ENCODE assay signal across 8 mouse cellular contexts in the genomic region with DNA sequence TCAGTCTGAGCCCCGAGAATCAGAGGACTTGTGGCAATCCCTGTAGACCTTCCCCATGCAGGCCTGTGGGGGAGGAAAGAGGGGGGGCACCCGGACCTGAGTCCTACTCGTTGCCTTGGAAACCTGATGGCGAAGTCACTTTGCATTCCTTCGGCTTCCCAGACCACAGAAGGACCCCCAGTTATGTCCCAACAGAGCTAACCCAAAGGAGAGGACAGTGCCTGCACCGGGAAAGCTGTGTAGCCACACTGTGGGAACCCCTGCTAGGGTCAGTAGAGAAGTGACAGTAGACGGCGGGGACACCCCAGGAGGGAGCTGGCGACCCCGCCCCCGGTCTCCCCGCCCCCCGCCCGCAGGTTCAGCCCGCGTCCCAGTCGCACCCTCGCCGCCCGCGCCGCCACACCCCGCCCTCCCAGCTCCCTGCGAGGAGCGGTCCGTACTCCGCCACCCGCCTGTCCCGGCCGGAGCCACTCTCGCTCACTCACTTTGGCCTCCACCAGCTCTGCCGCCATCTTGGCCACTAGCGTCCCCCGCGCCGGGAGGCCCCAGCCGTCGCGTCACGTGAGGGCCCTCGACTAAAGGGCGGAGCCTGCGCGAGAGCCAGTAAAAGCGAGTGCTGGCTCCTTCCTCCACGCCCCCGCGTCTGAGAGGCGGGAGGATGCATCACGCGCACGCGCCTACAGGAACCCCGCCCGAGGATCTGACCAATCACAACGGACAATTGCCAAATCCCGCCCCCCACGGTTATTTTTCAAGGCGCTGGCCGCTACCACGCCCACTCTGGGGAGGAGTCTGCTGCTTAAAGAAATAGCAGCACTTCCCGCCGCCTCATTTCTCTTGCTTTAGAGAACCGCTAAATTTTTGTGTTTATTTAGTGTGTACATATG. TPM values are rescaled to one million over a fixed set of nuclear protein-coding genes. Genes with fewer than 3 reads are reported as not detected.
DNase-seq lines count a peak whose midpoint lies in the region; ATAC-seq and TF ChIP-seq lines count a peak whose summit lies in the region.

A gene (minus strand): TSS at position 724 of the 887 bp plus-strand sequence.

- H3K4me2 ChIP-seq in forebrain, embryonic 12.5 days, result peak within 1 kb of the TSS; percentile 92
- peak within 1 kb of the TSS; percentile 91 for H3K4me2 ChIP-seq in heart, postnatal 0 days (ENCODE audit: low read depth, low read length)
- H3K4me2 ChIP-seq in liver, embryonic 16.5 days (ENCODE audit: low read depth, low read length), result peak within 1 kb of the TSS; percentile 88
- peak within 1 kb of the TSS; percentile 95 for H3K4me2 ChIP-seq in neural tube, embryonic 13.5 days

- no peak for TF ChIP-seq CTCF in E14TG2a.4 (conservative IDR thresholded peaks at IDR 0.05; ENCODE audit: low read length)
- no peak for TF ChIP-seq CTCF in heart, postnatal 0 days (IDR thresholded peaks at IDR 0.05; ENCODE audit: low read depth)
- TF ChIP-seq CTCF in testis, adult 2 months (IDR thresholded peaks at IDR 0.05; ENCODE audit: control insufficient read depth, insufficient read depth, insufficient replicate concordance, low read depth, low read length), result no peak

- H3K36me3 ChIP-seq in E14TG2a.4 (ENCODE audit: insufficient read depth, low read length), result peaks cover 37% of the 10 kb centered on the region
- H3K36me3 ChIP-seq in forebrain, embryonic 12.5 days (replicated peaks), result peaks cover 20% of the 10 kb centered on the region
- H3K36me3 ChIP-seq in heart, postnatal 0 days (replicated peaks; ENCODE audit: control insufficient read depth, insufficient read depth, low read length), result peaks cover 6% of the 10 kb centered on the region; the same call in 1 of the 2 replicates
- peaks cover 6% of the 10 kb centered on the region for H3K36me3 ChIP-seq in liver, embryonic 16.5 days (ENCODE audit: control insufficient read depth, insufficient read depth)
- peaks cover 23% of the 10 kb centered on the region for H3K36me3 ChIP-seq in neural tube, embryonic 13.5 days
- H3K36me3 ChIP-seq in testis, adult 2 months (ENCODE audit: control insufficient read depth, insufficient read depth, low read length), result no peaks in the 10 kb centered on the region; the same call in none of the 2 replicates

- H3K9me3 ChIP-seq in E14TG2a.4 (ENCODE audit: low read length), result no peaks in the 10 kb centered on the region
- no peaks in the 10 kb centered on the region for H3K9me3 ChIP-seq in forebrain, embryonic 12.5 days
- H3K9me3 ChIP-seq in heart, postnatal 0 days (replicated peaks; ENCODE audit: control insufficient read depth, low read length), result no peaks in the 10 kb centered on the region
- H3K9me3 ChIP-seq in liver, embryonic 16.5 days (replicated peaks; ENCODE audit: control insufficient read depth, low read length), result no peaks in the 10 kb centered on the region
- H3K9me3 ChIP-seq in neural tube, embryonic 13.5 days, result no peaks in the 10 kb centered on the region

- TF ChIP-seq POLR2A in testis, adult 2 months (IDR thresholded peaks at IDR 0.05; ENCODE audit: control insufficient read depth, low read depth, low read length), result peak; percentile 89

- 0 out of 2 replicates have a peak, but pooled peaks have one; percentile 42 for TF ChIP-seq EP300 in heart, postnatal 0 days (IDR thresholded peaks at IDR 0.05; ENCODE audit: low read depth)

- DNase-seq in c-Kit-positive CD71-positive TER-119-positive erythroid progenitor cells, embryonic 14.5 days (ENCODE audit: low spot score), result peak; percentile 100
- DNase-seq in heart, postnatal 0 days (ENCODE audit: low spot score), result peak; percentile 98
- DNase-seq in kidney, postnatal 4 days, result peak; percentile 100

- ATAC-seq in forebrain, embryonic 12.5 days (ENCODE audit: low FRiP score), result peak; percentile 94
- ATAC-seq in heart, postnatal 0 days (ENCODE audit: insufficient read depth, low read depth), result peak; percentile 93
- peak; percentile 91 for ATAC-seq in liver, embryonic 16.5 days (ENCODE audit: low read depth)
- peak; percentile 89 for ATAC-seq in neural tube, embryonic 13.5 days (ENCODE audit: low read depth)

- H3K27ac ChIP-seq in forebrain, embryonic 12.5 days, result peak within 1 kb of the TSS; percentile 78
- peak within 1 kb of the TSS; percentile 87 for H3K27ac ChIP-seq in heart, postnatal 0 days (ENCODE audit: low read depth)
- peak within 1 kb of the TSS; percentile 88 for H3K27ac ChIP-seq in liver, embryonic 16.5 days (ENCODE audit: low read length)
- peak within 1 kb of the TSS; percentile 83 for H3K27ac ChIP-seq in neural tube, embryonic 13.5 days (replicated peaks)
- peak within 1 kb of the TSS; percentile 59 for H3K27ac ChIP-seq in testis, adult 2 months (ENCODE audit: control insufficient read depth, insufficient read depth, low read depth, low read length)

- peak within 1 kb of the TSS; percentile 85 for H3K9ac ChIP-seq in forebrain, embryonic 12.5 days
- peak within 1 kb of the TSS; percentile 95 for H3K9ac ChIP-seq in heart, postnatal 0 days (replicated peaks; ENCODE audit: low read depth, low read length)
- peak within 1 kb of the TSS; percentile 96 for H3K9ac ChIP-seq in liver, embryonic 16.5 days (ENCODE audit: low read depth, low read length)
- H3K9ac ChIP-seq in neural tube, embryonic 13.5 days, result peak within 1 kb of the TSS; percentile 90

- H3K27me3 ChIP-seq in E14TG2a.4 (ENCODE audit: insufficient read depth, low read length), result no peaks in the 10 kb centered on the region
- no peaks in the 10 kb centered on the region for H3K27me3 ChIP-seq in forebrain, embryonic 12.5 days
- H3K27me3 ChIP-seq in heart, postnatal 0 days (ENCODE audit: control insufficient read depth, insufficient read depth, low read length), result no peaks in the 10 kb centered on the region
- no peaks in the 10 kb centered on the region for H3K27me3 ChIP-seq in liver, embryonic 16.5 days (ENCODE audit: control insufficient read depth, insufficient read depth, low read depth, low read length)
- no peaks in the 10 kb centered on the region for H3K27me3 ChIP-seq in neural tube, embryonic 13.5 days
- H3K27me3 ChIP-seq in testis, adult 2 months (ENCODE audit: control insufficient read depth, insufficient read depth, low read length), result no peaks in the 10 kb centered on the region

- WGBS in forebrain, embryonic 12.5 days, result under 1% methylated on average over 57 of the region's 64 CpGs
- under 1% methylated on average over 54 of the region's 64 CpGs for WGBS in heart, postnatal 0 days
- under 1% methylated on average over 54 of the region's 64 CpGs for WGBS in liver, embryonic 16.5 days (ENCODE audit: insufficient replicate concordance)
- under 1% methylated on average over 51 of the region's 64 CpGs for WGBS in neural tube, embryonic 13.5 days

- peak within 1 kb of the TSS; percentile 87 for H3K4me3 ChIP-seq in E14TG2a.4 (replicated peaks; ENCODE audit: low read length)
- H3K4me3 ChIP-seq in forebrain, embryonic 12.5 days (replicated peaks), result peak within 1 kb of the TSS; percentile 86
- peak within 1 kb of the TSS; percentile 98 for H3K4me3 ChIP-seq in heart, postnatal 0 days (ENCODE audit: low read depth, low read length)
- H3K4me3 ChIP-seq in liver, embryonic 16.5 days (ENCODE audit: low read depth, low read length), result peak within 1 kb of the TSS; percentile 96
- H3K4me3 ChIP-seq in neural tube, embryonic 13.5 days, result peak within 1 kb of the TSS; percentile 94
- H3K4me3 ChIP-seq in testis, adult 2 months (ENCODE audit: control insufficient read depth, low read depth, low read length), result peak within 1 kb of the TSS; percentile 85

- peaks cover 61% of the 10 kb centered on the region for H3K4me1 ChIP-seq in E14TG2a.4 (replicated peaks; ENCODE audit: low read depth, low read length)
- H3K4me1 ChIP-seq in forebrain, embryonic 12.5 days, result peaks cover 28% of the 10 kb centered on the region
- H3K4me1 ChIP-seq in heart, postnatal 0 days (ENCODE audit: control insufficient read depth, insufficient read depth), result peaks cover 15% of the 10 kb centered on the region
- peaks cover 31% of the 10 kb centered on the region for H3K4me1 ChIP-seq in liver, embryonic 16.5 days (ENCODE audit: control insufficient read depth, low read depth, low read length)
- peaks cover 37% of the 10 kb centered on the region for H3K4me1 ChIP-seq in neural tube, embryonic 13.5 days (replicated peaks)
- peaks cover 12% of the 10 kb centered on the region for H3K4me1 ChIP-seq in testis, adult 2 months (ENCODE audit: control insufficient read depth, insufficient read depth, low read length)

RNA-seq across cellular contexts. Expression of the gene that starts here (rescaled TPM):
- 51.6 and 52.9 TPM in 2 replicates for polyA plus RNA-seq in forebrain, embryonic 12.5 days (2016; fragmentation: Nextera tagmentation; extraction: Ambion mirVana)
- 14.4 and 19.6 TPM in 2 replicates for total RNA-seq in heart, postnatal 0 days (2014; rRNA removed; ENCODE audit: low replicate concordance)
- polyA plus RNA-seq in heart, postnatal 0 days (2015; fragmentation: Nextera tagmentation; extraction: Ambion mirVana), result 19.8 and 20.7 TPM in 2 replicates
- 21.8 and 22.1 TPM in 2 replicates for polyA plus RNA-seq in liver, embryonic 16.5 days (2015; fragmentation: Nextera tagmentation; extraction: Ambion mirVana)
- 60.0 and 77.5 TPM in 2 replicates for polyA plus RNA-seq in neural tube, embryonic 13.5 days (2015; fragmentation: Nextera tagmentation; extraction: Ambion mirVana)
- 164 and 184 TPM in 2 replicates for polyA plus RNA-seq in testis, adult 2 months (2012; rRNA removed)

Comparison
In these comparisons a context has a peak if more than half of its experiments do, and no peak if none do; other contexts are left out.
1. Peak in every context shown above with its lines: DNase-seq, ATAC-seq, H3K4me3 ChIP-seq and H3K27ac ChIP-seq.